Mouse (Mus musculus) kidney, adult 2 months (tissue): ENCODE measurements around the gene Htr2c.

Experiments
- CTCF ChIP-seq: fragments of 200-500 bp; conservative IDR thresholded peaks from 2 replicates; pipeline ENCODE4 v1.5.1; 2011; ENCODE audit warnings: low read depth, mild to moderate bottlenecking, control low read depth, low read length, moderate library complexity, mixed read lengths; ENCODE audit not compliant: insufficient read depth, insufficient read length
- POLR2A ChIP-seq: fragments of 200-500 bp; IDR thresholded peaks from one replicate; pipeline ENCODE4 v1.6.1; 2011; ENCODE audit warnings: low read depth, low read length, control low read depth

- TF ChIP-seq POLR2A: no peak
- TF ChIP-seq CTCF: no peak
Observed at GRCm38 (mm10) chrX:147217382-147218013, 255.2 kb downstream of the Htr2c start.
